ENCODE assay signal across 18 mouse cellular contexts in genomic region chr5:110505611-110506294, GRCm38 (mm10). TPM values are rescaled to one million over a fixed set of nuclear protein-coding genes. Genes with fewer than 3 reads are reported as not detected.
A peak's percentile ranks its signal among the peaks of the same experiment; 100 is the strongest.
DNase-seq lines count a peak whose midpoint lies in the region; ATAC-seq and TF ChIP-seq lines count a peak whose summit lies in the region.
"Had no signal": no experiment of that assay in that cellular context is flagged by ENCODE, and none has a peak within 500 bp of the region (broad histone marks: within the 10 kb centered on the region; RNA-seq: fewer than 3 reads in every experiment).

No protein-coding gene starts in this region.

- no peak overlapping the region for H3K27ac ChIP-seq in forebrain, embryonic 12.5 days
- no peak overlapping the region for H3K27ac ChIP-seq in forebrain, embryonic 15.5 days (replicated peaks)
- H3K27ac ChIP-seq in layer of hippocampus, adult 2 months, result peak overlapping the region; percentile 46; the same call in 1 of the 2 replicates
- 0 out of 2 replicates have a peak overlapping the region, but pooled peaks have one; percentile 35 for H3K27ac ChIP-seq in midbrain, embryonic 13.5 days
- H3K27ac ChIP-seq: embryonic facial prominence, embryonic 15.5 days had no signal

- no peak overlapping the region for H3K9ac ChIP-seq in forebrain, embryonic 12.5 days
- H3K9ac ChIP-seq in forebrain, embryonic 15.5 days (replicated peaks), result no peak overlapping the region
- no peak overlapping the region for H3K9ac ChIP-seq in midbrain, embryonic 13.5 days (replicated peaks)
- H3K9ac ChIP-seq: embryonic facial prominence, embryonic 15.5 days had no signal

- no peak overlapping the region for H3K4me3 ChIP-seq in forebrain, embryonic 12.5 days (replicated peaks)
- no peak overlapping the region for H3K4me3 ChIP-seq in forebrain, embryonic 15.5 days
- no peak overlapping the region for H3K4me3 ChIP-seq in layer of hippocampus, adult 2 months
- H3K4me3 ChIP-seq in midbrain, embryonic 13.5 days (replicated peaks), result no peak overlapping the region
- H3K4me3 ChIP-seq: embryonic facial prominence, embryonic 15.5 days had no signal

- H3K4me1 ChIP-seq in forebrain, embryonic 12.5 days, result peaks cover 19% of the 10 kb centered on the region
- peaks cover 16% of the 10 kb centered on the region for H3K4me1 ChIP-seq in forebrain, embryonic 15.5 days
- H3K4me1 ChIP-seq in midbrain, embryonic 13.5 days (replicated peaks), result peaks cover 11% of the 10 kb centered on the region
- H3K4me1 ChIP-seq: embryonic facial prominence, embryonic 15.5 days had no signal

- no peaks in the 10 kb centered on the region for H3K36me3 ChIP-seq in forebrain, embryonic 12.5 days (replicated peaks)
- no peaks in the 10 kb centered on the region for H3K36me3 ChIP-seq in forebrain, embryonic 15.5 days
- H3K36me3 ChIP-seq in midbrain, embryonic 13.5 days, result no peaks in the 10 kb centered on the region
- H3K36me3 ChIP-seq: embryonic facial prominence, embryonic 15.5 days had no signal

- no peaks in the 10 kb centered on the region for H3K9me3 ChIP-seq in forebrain, embryonic 12.5 days
- H3K9me3 ChIP-seq in forebrain, embryonic 15.5 days, result no peaks in the 10 kb centered on the region
- H3K9me3 ChIP-seq in midbrain, embryonic 13.5 days, result no peaks in the 10 kb centered on the region; the same call in 1 of the 2 replicates
- H3K9me3 ChIP-seq: embryonic facial prominence, embryonic 15.5 days had no signal

- no peak for DNase-seq in layer of hippocampus, adult 2 months (ENCODE audit: low spot score in 2 of 2)
- no peak for DNase-seq in layer of hippocampus, adult 9-10 months (ENCODE audit: low spot score)
- DNase-seq in brain, adult 2 months (ENCODE audit: low read depth, low spot score), result peak; percentile 66
- DNase-seq in gastrocnemius, adult 8-10 months (ENCODE audit: low spot score in 2 of 2), result no peak
- DNase-seq: cerebellum, adult 11 months; kidney, adult 11 months; kidney, postnatal 10 days; liver; lung, adult 18-20 months; lung, postnatal 4 days; right cerebral cortex, adult 18-20 months; thymus, postnatal 36 days had no signal

- TF ChIP-seq CTCF in layer of hippocampus, adult 2 months (conservative IDR thresholded peaks at IDR 0.05), result no peak

- H3K4me2 ChIP-seq in forebrain, embryonic 12.5 days, result 0 out of 2 replicates have a peak overlapping the region, but pooled peaks have one; percentile 6
- H3K4me2 ChIP-seq in forebrain, embryonic 15.5 days (replicated peaks), result no peak overlapping the region
- no peak overlapping the region for H3K4me2 ChIP-seq in midbrain, embryonic 13.5 days (replicated peaks)
- H3K4me2 ChIP-seq: embryonic facial prominence, embryonic 15.5 days had no signal

- peaks cover 41% of the 10 kb centered on the region for H3K27me3 ChIP-seq in forebrain, embryonic 12.5 days
- H3K27me3 ChIP-seq in forebrain, embryonic 15.5 days, result 0 out of 2 replicates have a peak, but pooled peaks cover 3% of the 10 kb centered on the region
- H3K27me3 ChIP-seq in midbrain, embryonic 13.5 days, result no peaks in the 10 kb centered on the region; the same call in 1 of the 2 replicates
- H3K27me3 ChIP-seq: embryonic facial prominence, embryonic 15.5 days had no signal

- WGBS in forebrain, embryonic 12.5 days, result 31% methylated on average over 10 of the region's 10 CpGs
- 17% methylated on average over 10 of the region's 10 CpGs for WGBS in forebrain, embryonic 15.5 days
- 47% methylated on average over 10 of the region's 10 CpGs for WGBS in midbrain, embryonic 13.5 days

- 0 out of 2 replicates have a peak, but pooled peaks have one; percentile 20 for ATAC-seq in forebrain, embryonic 12.5 days (ENCODE audit: low FRiP score)
- no peak for ATAC-seq in forebrain, embryonic 15.5 days (replicated peaks)
- no peak for ATAC-seq in midbrain, embryonic 13.5 days

RNA-seq across cellular contexts. Expression of gene Galnt9, which starts 38.4 kb away (rescaled TPM):
- polyA plus RNA-seq in forebrain, embryonic 12.5 days (2016; fragmentation: Nextera tagmentation; extraction: Ambion mirVana), result 3.6 and 6.0 TPM in 2 replicates
- polyA plus RNA-seq in forebrain, embryonic 15.5 days (2015; fragmentation: Nextera tagmentation; extraction: Ambion mirVana), result 12.8 and 14.2 TPM in 2 replicates
- total RNA-seq in layer of hippocampus, adult 2 months (2021), result 100 to 1,000 TPM in 1 of 2 experiments, 10 to 100 TPM in 1; 98.3 to 111 TPM
- polyA plus RNA-seq in midbrain, embryonic 13.5 days (2015; fragmentation: Nextera tagmentation; extraction: Ambion mirVana), result 13.7 and 14.1 TPM in 2 replicates
- total RNA-seq in gastrocnemius, adult 8-10 months (2022), result not detected
- total RNA-seq: common myeloid progenitor, adult 5-6 weeks had no signal
- polyA plus RNA-seq: heart, postnatal 0 days had no signal

RNA-seq across cellular contexts. Expression of gene Fbrsl1, which starts 57.5 kb away (rescaled TPM):
- 39.5 and 39.8 TPM in 2 replicates for polyA plus RNA-seq in forebrain, embryonic 12.5 days (2016; fragmentation: Nextera tagmentation; extraction: Ambion mirVana)
- 26.4 and 30.8 TPM in 2 replicates for polyA plus RNA-seq in forebrain, embryonic 15.5 days (2015; fragmentation: Nextera tagmentation; extraction: Ambion mirVana)
- 10 to 100 TPM; 79.9 to 94.0 TPM for total RNA-seq in layer of hippocampus, adult 2 months (2021)
- polyA plus RNA-seq in midbrain, embryonic 13.5 days (2015; fragmentation: Nextera tagmentation; extraction: Ambion mirVana), result 16.1 and 20.6 TPM in 2 replicates
- total RNA-seq in gastrocnemius, adult 8-10 months (2022), result 10 to 100 TPM; 27.3 to 40.0 (median 33.9) TPM

Comparison
In these comparisons a context has a peak if more than half of its experiments do, and no peak if none do; other contexts are left out.
1. H3K27ac ChIP-seq: peak in layer of hippocampus, adult 2 months (single experiment) and midbrain, embryonic 13.5 days (single experiment); none in forebrain, embryonic 12.5 days (single experiment) and forebrain, embryonic 15.5 days (single experiment).